Mouse (Mus musculus): ENCODE measurements around the gene Slc9a2.
A peak's percentile ranks its signal among the peaks of the same experiment; 100 is the strongest.

The Slc9a2 gene

DNA sequence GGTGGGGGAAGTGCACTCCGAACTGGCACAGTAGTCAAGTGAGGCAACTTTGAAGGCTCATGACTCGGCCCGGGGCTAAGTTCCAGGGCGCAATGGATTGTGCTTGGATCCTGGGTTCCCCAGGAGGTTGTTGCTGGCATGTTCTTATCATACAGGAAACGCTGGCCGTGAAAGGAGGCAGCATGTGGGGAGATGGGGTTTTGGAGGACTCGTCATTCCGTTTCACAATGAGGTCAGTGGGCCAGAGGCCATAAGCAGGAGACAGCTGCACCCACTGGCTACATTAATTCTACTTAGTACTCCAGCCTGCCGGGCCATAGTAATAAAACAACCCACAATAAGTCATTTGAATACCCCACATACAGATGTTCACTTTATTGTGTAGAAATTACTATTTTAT, 34.6 kb downstream of the Slc9a2 start:
- DNase-seq (ENCODE audit: low spot score), result peak; percentile 16

DNA sequence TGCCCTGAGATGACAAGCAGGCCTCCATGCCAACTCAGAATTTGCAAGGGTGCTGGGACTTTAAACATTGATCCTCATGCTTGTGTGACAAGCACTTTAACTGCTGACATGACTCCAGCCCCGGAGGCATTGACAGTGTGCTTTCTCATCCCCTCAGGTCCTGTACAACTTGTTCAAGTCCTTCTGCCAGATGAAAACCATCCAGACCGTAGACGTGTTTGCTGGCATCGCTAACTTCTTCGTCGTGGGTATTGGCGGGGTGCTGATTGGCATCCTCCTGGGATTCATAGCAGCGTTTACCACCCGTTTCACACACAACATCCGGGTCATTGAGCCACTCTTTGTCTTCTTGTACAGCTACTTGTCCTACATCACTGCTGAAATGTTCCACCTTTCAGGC, 45.7 kb downstream of the Slc9a2 start:
- DNase-seq (ENCODE audit: low spot score), result no peak

DNA sequence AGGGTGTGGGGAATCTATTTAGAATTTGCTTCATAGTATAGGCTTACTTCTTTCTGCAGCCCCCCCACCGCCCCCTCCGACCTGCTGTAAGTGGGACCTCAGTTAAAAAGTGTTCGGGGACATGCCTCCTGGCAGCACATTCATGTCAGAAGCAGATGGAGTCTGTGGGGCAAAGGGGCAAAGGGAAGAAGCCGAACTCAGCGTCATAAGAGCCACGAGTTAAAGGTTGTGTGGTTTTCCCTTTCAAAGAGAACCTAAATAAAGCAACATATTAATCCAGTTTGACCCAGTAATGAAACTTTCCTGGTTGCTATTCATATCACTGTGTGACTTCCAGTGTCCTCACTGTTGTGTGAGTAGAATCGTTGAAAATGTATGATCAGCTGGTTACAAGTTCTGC, 47.0 kb downstream of the Slc9a2 start:
- DNase-seq (ENCODE audit: low spot score), result no peak

DNA sequence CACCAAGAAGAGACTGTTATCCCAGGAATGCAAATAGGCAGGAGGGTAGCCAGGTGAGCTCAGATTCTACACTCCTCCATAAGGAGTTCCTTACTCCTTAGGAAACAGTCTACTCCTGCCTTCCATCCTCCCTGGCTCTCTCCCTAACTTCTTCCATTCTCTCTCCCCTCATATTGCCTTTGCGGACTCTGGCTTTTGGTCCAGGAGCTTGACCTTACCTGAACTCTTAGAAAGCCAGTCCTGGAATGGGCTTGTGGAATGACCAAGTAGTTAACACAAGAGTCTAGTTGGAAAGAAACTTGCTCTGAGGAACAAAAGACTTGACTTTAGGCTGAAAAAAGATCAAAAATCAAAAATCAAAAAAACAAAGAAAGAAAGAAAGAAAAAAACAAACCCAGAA, 48.3 kb downstream of the Slc9a2 start:
- no peak for DNase-seq (ENCODE audit: low spot score)

DNA sequence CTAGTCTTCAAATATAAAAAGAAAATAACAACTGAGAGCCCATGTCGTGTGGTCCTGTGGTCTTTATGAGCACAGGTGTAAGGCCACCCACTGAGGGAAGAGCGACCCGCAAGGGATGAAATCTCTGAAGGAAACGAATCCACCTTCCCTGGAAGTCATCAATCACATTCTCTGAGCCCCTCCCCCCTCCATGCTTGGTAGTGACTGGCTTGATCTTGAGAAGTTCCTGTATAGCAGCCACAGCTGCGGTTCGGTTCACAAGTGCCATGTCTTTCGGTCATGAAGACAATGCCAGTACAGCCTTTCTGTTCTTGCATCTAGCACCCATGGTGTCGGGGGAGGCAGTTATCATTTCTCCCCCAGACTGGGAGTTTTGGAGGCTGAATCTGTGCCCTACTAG, 57.3 kb downstream of the Slc9a2 start:
- no peak for DNase-seq (ENCODE audit: low spot score)

DNA sequence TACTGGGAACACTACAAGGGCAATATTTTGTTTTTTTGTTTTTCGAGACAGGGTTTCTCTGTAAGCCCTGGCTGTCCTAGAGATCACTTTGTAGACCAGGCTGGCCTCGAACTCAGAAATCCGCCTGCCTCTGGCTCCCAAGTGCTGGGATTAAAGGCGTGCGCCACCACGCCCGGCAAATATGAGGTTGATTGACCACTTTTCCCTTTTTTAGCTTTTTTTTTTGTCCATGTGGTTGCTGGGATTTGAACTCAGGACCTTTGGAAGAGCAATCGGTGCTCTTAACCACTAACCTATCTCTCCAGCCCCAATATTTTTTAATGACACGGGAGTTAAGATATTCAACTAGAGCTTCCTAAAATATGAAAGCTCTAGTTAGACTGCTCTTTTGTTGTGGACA, 57.9 kb downstream of the Slc9a2 start:
- peak; percentile 26 for DNase-seq (ENCODE audit: low spot score)

DNA sequence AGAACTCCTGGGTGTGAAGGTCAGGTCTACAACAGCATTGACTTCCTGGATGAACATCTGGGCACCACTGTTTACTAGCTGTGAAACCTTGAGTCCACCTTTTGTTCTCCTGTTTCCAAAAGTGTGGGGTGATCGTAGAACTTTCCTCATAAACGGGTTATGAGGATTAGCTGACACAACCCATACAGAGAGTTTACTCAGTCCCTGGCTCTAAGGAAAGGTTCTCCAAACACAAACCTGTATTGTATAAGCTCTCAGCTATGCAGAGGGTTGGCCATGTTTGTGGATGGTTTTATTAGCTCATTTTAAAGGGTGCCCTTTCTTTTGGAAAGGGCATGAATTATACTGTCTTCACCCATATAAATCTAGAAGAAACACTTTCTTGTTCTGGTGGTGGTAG, 60.4 kb downstream of the Slc9a2 start:
- no peak for DNase-seq (ENCODE audit: low spot score)

DNA sequence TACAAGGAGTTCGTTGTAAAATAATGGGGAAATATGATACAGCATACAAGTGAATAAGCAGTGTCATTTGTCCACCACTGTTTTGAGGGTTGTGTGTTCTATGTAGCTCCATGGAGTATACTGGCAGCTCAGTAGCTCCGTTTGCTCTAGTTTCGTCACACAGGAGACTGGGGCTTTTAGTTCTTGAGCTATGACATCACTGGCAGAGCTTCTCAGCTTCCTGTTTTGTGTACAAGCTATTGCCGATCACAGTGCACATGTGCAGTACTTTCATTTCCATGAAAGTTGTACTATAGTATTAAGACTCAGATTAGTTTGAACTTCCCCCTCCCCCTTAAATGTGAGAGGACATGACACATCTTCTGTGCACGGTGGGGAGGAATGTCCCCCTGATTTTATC, 65.7 kb downstream of the Slc9a2 start:
- no peak for DNase-seq (ENCODE audit: low spot score)

DNA sequence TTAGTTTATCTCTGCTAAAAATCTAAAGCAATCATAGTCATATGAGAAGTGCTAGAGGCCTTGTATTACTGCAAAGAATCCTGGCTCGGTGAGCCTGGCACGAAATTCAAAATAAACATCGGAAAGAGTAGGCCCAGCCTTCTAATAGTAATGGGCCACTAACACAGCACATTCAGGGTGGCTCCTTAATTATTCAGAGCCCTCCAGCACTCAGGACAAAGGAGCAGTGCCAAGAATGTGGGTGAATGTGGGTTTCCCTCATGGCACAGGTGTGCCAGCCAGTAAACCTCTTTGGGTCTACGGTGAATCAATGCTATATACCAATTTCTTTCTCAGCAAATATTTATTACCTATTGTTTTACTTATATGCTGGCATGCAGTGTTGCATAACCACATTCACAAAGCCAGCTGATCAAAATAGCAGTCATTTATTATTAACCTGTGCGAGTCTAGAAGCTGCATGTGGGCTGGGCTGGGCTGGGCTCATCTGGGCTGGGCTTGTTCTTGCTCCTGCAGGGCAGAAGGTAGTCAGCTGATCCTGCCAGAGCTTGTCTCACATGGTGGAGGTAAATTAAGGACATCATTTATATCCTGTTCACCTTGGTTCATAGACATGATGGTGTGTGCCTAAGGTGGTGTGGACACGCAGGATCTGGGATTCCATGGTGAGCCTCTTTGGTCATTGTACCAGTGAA, 79.5 kb downstream of the Slc9a2 start:
- no peak for DNase-seq (ENCODE audit: low spot score)

DNA sequence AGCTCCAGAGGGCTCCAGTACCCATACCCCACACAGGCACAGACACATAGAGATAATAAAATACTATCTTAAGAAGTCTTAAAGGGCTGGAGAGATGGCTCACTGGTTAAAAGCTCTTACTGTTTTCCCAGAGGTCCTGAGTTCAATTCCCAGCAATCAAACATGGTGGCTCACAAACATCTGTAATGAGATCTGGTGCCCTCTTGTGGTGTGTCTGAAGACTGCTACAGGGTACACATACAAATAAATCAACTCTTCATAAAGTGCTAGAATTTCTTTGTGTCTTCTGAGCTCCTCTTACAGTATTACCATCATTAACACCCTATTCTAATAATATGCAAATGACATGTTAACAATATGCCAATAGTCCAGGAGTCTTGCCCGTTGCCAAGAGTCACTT, 83.7 kb downstream of the Slc9a2 start:
- no peak for DNase-seq (ENCODE audit: low spot score)

DNA sequence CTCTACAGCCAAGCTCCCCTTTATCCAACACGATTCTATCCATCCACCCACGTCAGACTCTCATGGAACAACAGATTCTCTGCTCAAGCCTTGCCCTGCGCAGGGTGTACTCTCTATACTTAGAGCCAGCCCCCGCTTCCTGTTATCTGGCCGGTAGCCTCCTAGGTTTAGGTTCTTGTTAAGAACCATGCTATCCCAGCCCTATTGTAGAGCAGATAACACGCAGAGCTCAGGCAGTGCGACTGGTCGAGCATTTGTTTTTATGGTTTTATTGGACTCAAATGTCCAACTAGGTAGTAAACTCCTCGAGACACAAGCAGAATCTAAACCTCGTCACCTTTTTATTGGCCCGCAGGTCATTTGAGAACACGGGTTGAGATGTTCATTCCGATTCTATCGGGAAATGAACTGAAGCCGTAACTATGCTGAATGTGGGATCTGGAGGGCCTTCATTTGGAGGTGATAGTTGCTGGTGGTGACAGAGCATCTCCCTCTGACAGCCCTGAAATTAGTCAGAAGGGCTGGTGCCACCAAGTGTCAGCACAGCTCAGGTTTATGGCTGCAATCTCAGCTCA, 84.4 kb downstream of the Slc9a2 start:
- no peak for DNase-seq (ENCODE audit: low spot score)

DNA sequence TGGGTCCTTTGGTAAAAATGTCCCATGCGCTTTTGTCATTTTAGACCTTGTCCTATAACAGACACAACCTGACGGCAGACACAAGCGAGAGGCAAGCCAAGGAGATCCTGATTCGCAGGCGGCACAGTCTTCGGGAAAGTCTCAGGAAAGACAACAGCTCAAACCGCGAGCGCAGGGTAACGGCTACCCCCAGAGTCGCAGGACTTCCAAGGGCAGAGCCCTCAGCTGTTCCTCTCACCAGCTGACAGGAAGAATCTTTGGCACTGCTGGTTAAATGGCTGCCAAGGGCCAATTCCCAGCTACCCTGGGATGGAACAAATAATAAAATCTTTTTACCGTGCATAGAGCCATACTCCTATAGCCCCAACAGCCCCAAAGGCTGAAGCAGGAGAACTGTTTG, 85.1 kb downstream of the Slc9a2 start:
- DNase-seq (ENCODE audit: low spot score), result no peak

DNA sequence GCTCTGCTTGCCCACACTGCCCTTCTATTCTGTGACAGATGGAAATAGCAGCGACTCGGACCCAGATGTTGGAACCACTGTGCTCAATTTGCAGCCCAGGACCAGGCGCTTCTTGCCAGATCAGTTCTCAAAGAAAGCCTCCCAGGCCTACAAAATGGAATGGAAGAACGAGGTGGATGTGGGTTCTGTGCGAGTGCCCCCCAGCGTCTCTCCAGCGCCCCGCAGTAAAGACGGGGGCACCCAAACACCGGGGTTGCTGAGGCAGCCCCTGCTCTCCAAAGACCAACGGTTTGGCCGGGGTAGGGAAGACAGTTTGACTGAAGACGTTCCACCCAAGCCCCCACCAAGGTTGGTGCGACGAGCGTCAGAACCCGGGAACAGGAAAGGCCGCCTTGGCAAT, 87.2 kb downstream of the Slc9a2 start:
- DNase-seq (ENCODE audit: low spot score), result no peak

DNA sequence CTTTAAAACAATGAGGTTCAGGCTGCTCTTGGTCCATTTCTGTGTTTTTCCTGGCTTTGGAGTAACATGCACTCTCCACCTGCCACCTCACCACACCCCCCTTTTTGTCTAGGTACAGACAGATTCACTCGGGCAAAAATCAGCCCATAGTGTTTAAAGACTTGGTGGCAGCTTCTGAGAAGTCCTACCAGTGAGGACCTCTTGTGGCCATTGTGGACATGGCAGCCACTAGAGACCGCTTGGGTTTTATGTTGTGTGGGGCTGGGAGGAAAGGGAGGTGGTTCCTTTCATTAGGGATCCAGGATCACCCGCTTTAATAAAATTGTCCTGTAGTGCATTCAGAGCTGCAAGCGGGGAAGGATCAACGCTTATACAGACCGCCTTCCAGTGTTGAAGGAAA, 88.2 kb downstream of the Slc9a2 start:
- DNase-seq (ENCODE audit: low spot score), result no peak

DNA sequence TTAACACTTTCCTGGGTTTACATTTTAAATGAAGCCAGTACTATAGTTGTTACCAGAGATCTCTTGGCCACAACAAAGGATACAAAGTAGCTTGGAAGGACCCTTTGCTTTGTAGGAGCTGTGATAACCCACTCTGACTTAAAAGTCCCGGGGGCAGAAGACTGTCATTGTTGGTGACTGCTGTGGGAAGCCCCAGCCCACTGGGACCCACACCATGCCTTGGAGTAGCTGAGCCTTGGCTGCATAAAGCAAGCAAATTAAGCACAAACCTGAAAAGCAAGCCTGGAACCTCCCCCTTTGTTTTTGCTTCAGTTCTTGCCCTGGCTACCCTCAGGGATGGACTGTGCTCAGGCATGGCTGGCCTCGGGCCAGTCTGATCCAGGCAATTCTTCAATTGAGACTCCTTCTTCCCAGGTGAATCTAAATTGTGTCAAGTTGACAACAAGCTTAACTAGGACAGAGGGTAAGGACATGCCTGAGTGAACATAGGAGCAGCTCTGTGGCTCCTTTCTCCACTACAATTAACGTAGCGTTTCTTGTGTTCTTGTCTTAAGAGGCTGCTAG, 89.0 kb downstream of the Slc9a2 start:
- no peak for DNase-seq (ENCODE audit: low spot score)

DNA sequence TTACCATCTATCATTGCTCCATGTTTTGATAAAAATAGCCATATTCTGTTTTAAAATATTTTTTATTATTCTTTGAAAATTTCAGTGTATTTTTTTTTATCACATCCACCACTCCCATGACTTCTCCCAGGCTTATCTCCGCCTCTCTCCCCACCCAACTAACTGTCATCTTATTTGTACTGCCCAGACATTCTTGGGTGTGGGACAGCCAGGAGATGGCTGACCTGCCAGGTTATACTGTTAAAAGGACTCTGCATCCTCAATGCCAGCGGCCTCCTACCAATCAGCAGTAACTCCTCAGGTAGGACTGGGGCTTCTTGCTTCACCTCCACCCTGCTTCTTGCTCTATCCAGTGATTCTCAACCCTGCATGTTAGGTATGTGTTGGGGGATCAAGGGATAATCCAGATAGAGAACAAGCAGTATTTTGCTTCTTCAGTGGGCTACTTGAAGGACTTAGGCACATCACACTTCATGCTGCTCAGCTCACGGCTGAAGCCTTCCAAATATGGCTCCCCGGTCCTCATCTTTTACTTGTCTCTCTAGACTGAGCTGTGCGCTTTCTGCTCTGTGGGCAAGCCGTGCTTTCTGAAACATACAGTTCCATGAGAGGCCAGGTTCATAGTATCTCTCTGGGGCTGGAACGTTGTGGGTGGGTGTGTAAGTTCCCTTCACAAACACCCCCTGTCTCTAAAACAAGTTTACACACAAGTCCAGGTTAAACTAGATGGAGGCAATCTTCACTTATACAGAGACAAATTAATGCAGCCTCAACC, 91.0 kb downstream of the Slc9a2 start:
- DNase-seq (ENCODE audit: low spot score), result no peak

DNA sequence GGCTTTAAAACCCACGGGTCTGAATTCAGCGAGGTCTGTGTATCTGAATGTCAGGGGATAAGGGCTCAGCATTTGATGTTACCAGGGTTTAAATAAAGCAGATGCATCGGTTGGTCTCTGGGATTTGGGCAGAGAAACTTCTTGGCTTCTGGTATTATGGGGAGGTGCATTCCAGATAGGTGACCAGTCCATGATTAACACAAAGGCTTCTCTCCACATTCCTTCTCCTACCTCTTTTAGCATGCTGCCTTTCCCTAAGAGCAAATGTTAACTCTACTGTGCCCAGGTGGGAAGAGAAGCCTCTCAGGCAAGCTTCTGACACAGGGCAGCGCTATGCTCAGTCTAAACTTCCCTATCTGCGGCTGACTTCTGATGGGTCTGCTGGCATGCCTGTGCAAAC, 92.9 kb downstream of the Slc9a2 start:
- DNase-seq (ENCODE audit: low spot score), result no peak

DNA sequence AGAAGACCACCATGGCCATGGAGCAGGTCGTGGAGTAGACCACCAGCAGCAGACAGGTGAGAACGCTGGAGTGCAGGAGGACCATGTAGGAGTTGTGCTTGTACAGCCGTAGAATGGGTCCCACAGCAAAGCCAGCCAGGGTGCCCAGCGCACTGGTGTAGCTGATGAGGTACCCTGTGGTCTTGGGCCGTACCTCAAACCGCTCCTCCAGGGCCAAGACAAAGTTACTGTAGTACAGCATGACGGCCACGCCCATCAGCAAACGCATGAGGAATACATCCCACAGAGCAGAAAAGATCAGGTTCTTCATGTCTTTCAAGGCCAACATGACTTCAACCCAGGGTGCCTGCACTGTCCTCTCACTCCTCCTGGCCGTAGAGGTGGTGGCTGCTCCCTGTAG, 93.7 kb downstream of the Slc9a2 start:
- no peak for DNase-seq (ENCODE audit: low spot score)

DNA sequence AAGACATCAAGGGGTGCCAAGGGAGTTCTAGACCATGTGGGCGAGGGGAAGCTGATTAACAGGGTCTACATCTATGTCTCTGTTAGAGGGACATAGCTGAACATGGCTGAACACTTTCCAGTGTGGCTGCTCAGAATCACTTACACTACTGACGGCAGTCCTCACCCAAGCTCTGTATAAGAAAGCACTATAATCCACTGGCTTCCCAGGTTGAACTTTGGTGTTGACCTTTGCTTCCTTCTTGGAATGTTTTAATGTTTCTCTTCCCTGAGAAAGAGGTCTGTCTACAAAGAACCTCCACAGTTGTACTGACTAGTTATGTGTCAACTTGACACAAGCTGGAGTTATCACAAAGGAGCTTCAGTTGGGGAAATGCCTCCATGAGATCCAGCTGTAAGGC, 95.7 kb downstream of the Slc9a2 start:
- DNase-seq (ENCODE audit: low spot score), result no peak

DNA sequence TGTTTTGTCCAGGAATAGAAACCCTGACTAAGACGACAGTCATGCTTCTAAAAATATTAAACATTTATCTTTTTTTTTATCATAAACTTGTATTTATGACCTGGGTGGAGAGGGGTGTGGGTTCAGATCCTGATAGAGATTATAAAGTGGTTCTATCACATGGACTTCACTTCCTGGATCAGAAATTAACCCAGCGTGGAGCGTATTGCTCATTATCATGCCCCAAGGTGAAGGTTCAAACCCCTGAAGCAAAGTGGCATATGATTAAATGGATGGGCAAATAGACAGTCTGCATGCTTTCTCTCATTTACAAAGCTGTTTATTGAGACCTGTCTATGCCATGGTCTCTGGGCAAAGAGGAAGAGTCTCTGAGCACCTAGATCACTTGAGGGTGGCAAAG, 96.4 kb downstream of the Slc9a2 start:
- DNase-seq (ENCODE audit: low spot score), result no peak

DNA sequence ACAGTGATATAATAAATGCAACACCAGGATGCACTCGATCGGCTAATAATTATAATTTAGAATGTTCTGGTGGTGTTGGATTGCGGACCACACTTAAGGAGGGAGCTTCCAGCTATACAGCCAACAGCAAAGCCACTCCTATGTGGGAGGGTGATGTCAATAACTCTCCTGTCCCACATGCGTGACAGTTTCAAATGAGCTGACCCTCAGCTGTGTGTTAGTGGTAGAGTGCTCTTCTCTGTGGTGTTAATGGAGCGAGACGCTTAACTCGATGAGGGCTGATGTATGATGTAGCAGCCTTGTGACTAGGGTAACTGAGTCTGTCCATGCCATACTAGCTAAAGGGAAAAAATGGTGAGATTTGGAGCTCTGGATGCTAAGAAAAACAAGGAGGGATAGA, 103.1 kb downstream of the Slc9a2 start:
- DNase-seq (ENCODE audit: low spot score), result no peak

DNA sequence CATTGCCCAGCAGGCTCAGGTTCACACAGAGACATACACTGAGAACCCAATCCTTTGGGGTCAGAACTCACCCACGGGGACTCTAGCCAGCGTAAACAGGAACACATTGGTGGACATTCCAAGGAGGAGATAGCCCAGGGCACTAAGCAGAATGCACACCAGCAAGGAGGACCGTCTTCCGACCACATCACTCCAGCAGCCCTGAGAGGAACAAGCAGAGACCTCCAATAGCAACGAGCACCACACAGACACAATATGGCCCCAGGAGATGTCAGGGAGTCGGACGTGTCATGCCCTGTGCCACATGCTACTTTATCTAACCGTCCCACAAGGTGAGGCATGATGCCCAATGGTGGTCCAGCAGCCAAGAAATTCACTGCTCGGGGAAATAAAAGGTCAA, 103.9 kb downstream of the Slc9a2 start:
- no peak for DNase-seq (ENCODE audit: low spot score)

DNA sequence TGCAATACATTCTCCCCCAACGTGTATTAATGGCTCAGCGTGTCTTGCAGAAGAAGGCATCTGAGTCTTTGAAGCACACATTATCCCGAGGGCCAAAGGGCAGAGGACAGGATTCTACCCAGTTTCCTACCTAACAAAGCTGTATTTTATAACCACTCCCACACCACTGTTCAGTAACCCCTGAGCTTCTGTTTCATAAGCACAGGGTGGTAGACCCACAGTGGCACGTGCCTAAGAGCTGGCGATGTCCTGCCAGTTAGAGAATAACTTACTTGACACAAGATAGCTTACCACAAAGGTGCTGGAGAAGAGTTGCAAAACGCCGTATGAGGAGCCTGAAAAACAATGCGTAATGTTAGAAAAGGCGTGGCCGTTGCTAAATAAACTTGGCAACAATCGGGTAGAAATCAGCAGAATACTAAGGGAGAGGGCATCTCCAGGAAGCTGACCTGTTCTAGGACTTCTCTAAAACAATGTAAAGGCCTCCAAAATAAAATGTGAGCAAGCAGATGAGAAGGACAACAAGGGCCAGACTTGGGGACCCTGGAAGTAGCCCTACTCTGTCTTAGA, 105.6 kb downstream of the Slc9a2 start:
- peak; percentile 66 for DNase-seq (ENCODE audit: low spot score)

All from adipocyte (in vitro differentiated cells).